Mouse (Mus musculus): Measurements from ENCODE around the gene Zfp651.

GRCm38 (mm10) chr9:121757432-121757831, 1.7 kb upstream of the Zfp651 start:
- no peak for TF ChIP-seq E2F4 (IDR thresholded peaks at IDR 0.05; ENCODE audit: insufficient read depth)
- no peak for TF ChIP-seq MYOD1 (IDR thresholded peaks at IDR 0.05; ENCODE audit: control insufficient read depth in 1 of 3, insufficient read length in 2 of 3, low read depth in 2 of 3)
- no peak for TF ChIP-seq MAX (IDR thresholded peaks at IDR 0.05; ENCODE audit: low read depth)
- no peak for TF ChIP-seq REST (IDR thresholded peaks at IDR 0.05; ENCODE audit: insufficient read depth, insufficient read length)
- no peak for TF ChIP-seq USF1 (IDR thresholded peaks at IDR 0.05; ENCODE audit: low read depth)

Data from myocyte (in vitro differentiated cells).